Mouse (Mus musculus) thymus, adult 2 months (tissue): ENCODE data around the gene Cbx4.

Experiments used
- CTCF ChIP-seq: fragments of 200-500 bp; IDR thresholded peaks from 2 replicates; pipeline ENCODE4 v1.5.1; 2012; ENCODE audit warnings: mild to moderate bottlenecking, control low read depth, low read length, moderate library complexity, borderline replicate concordance; ENCODE audit not compliant: control insufficient read depth, poor library complexity, insufficient read depth; ENCODE audit errors: extremely low read depth
- POLR2A ChIP-seq: fragments of 200-500 bp; IDR thresholded peaks from 2 replicates; pipeline ENCODE4 v1.6.1; 2012; ENCODE audit warnings: mild to moderate bottlenecking, low read length, control low read depth, moderate library complexity; ENCODE audit not compliant: control insufficient read depth, poor library complexity, insufficient read depth; ENCODE audit errors: extremely low read depth

DNA sequence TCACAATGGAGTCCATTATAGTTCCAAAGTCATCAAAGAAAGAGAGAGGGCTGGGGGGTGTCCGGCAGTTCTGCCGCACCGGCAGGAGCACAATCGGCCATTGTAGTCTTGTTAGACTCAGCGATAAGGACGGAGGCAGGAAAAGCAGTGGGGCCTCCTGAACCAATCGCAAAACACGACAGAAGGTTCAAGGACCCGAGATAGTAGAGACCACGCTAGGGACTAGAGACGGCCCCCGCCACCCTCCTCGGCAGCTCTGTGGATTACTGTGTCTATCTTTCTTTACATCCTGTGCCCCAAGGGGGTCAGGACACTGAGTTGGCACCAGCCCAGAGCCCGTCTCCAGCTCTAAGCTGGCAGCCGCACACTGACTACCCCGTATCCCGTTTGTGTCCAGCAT lies 48.6 kb upstream of the Cbx4 start:
- TF ChIP-seq POLR2A: no peak
- no peak for TF ChIP-seq CTCF
